Mouse (Mus musculus) embryonic stem cell, embryonic (primary cell): Measurements from ENCODE around the gene Trim47.

Experiments used
- CTCF ChIA-PET, 4 experiments: fragments of 300-600 bp in 2 of 4; fragments of 350-600 bp in 2 of 4; sonication (Branson Sonifier 250); formaldehyde crosslinking; loops; one replicate each; lab custom pipeline; 2022; ENCODE audit warnings: inconsistent platforms in 2 of 4; lab: Charles Lee
- POLR2A ChIA-PET, 4 experiments: fragments of 300-600 bp in 2 of 4; fragments of 350-600 bp in 2 of 4; sonication (Branson Sonifier 250); formaldehyde crosslinking; loops; one replicate each; lab custom pipeline; 2022; ENCODE audit warnings: antibody characterized with exemption in 4 of 4, inconsistent platforms in 1 of 4; lab: Charles Lee

The Trim47 gene

GRCm38 (mm10) chr11:116092959-116093358, 34.1 kb downstream of the Trim47 start:
- CTCF ChIA-PET, result interaction anchor here in 1 of 4 experiments (0.9 to 1.4 kb wide), 4 partner anchors 9 to 153 kb away, joined by 3 to 6 read pairs (median 4); no protein-coding TSS in a partner anchor
- POLR2A ChIA-PET, result interaction anchor here in 2 of 4 experiments (0.5 to 1.3 kb wide), 9 partner anchors 10 to 286 kb away, joined by 3 to 8 read pairs (median 5); partner anchors contain the start of gene Mrpl38 (in 1 of the 2)

- ChIA-PET CTCF (interaction anchor here in 3 of 4 experiments (0.7 to 1.1 kb wide), 3 partner anchors 18 to 124 kb away, joined by 3 to 4 read pairs (median 3); no protein-coding TSS in a partner anchor), POLR2A (interaction anchor here in 2 of 4 experiments (0.9 to 3.9 kb wide), 5 partner anchors 10 to 68 kb away, joined by 3 to 24 read pairs (median 6); partner anchors contain the start of gene Mrpl38 (in 2 of the 2))
Observed at GRCm38 (mm10) chr11:116091591-116091990, 35.4 kb downstream of the Trim47 start.

- POLR2A ChIA-PET, result interaction anchor here (0.5 to 3.9 kb wide), 9 partner anchors 13 to 322 kb away, joined by 3 to 24 read pairs (median 5); no protein-coding TSS in a partner anchor
Observed at GRCm38 (mm10) chr11:116089545-116089944, 37.5 kb downstream of the Trim47 start.

GRCm38 (mm10) chr11:116088741-116089394, 38.1 kb downstream of the Trim47 start:
- CTCF ChIA-PET, result no interaction called here
- POLR2A ChIA-PET, result interaction anchor here in 3 of 4 experiments (0.5 to 3.9 kb wide), 5 partner anchors 13 to 65 kb away, joined by 5 to 24 read pairs (median 6); no protein-coding TSS in a partner anchor

More at GRCm38 (mm10) chr11:116089545-116089944, 37.5 kb downstream of the Trim47 start:
- CTCF ChIA-PET, result interaction anchor here in 1 of 4 experiments (1.6 kb wide), 1 partner anchor 21 kb away, joined by 3 read pairs; no protein-coding TSS in a partner anchor

- ChIA-PET POLR2A (interaction anchor here in 1 of 4 experiments (0.7 to 2.1 kb wide), 3 partner anchors 9 to 14 kb away, joined by 3 to 11 read pairs (median 6); no protein-coding TSS in a partner anchor), CTCF (no interaction called here)
Observed at GRCm38 (mm10) chr11:116088188-116088587, 38.8 kb downstream of the Trim47 start.

GRCm38 (mm10) chr11:116087194-116088130, 39.5 kb downstream of the Trim47 start:
- ChIA-PET POLR2A (interaction anchor here in 2 of 4 experiments (0.7 to 2.1 kb wide), 7 partner anchors 10 to 243 kb away, joined by 3 to 11 read pairs (median 4); no protein-coding TSS in a partner anchor), CTCF (no interaction called here)

GRCm38 (mm10) chr11:116086258-116087193, 40.5 kb downstream of the Trim47 start, which contains the start of gene Wbp2:
Gene Wbp2 (minus strand): TSS chr11:116086995.
- ChIA-PET POLR2A (interaction anchor here in 3 of 4 experiments (0.6 to 2.5 kb wide), 21 partner anchors 10 to 747 kb away, joined by 3 to 17 read pairs (median 4); partner anchors contain the start of gene Galk1 (in 1 of the 3)), CTCF (interaction anchor here in 1 of 4 experiments (0.7 kb wide), 1 partner anchor 129 kb away, joined by 4 read pairs; no protein-coding TSS in a partner anchor)

GRCm38 (mm10) chr11:116084166-116084565, 42.8 kb downstream of the Trim47 start:
- ChIA-PET POLR2A (interaction anchor here (0.7 to 2.8 kb wide), 30 partner anchors 8 to 140 kb away, joined by 3 to 18 read pairs (median 4); partner anchors contain the start of genes Mrpl38 (in 2 of the 4), Galk1 (in 1 of the 4), H3f3b (in 1 of the 4) and Unk (in 1 of the 4)), CTCF (interaction anchor here in 3 of 4 experiments (0.5 to 1.3 kb wide), 5 partner anchors 8 to 111 kb away, joined by 3 to 4 read pairs (median 3); no protein-coding TSS in a partner anchor)

GRCm38 (mm10) chr11:116083096-116083672, 43.8 kb downstream of the Trim47 start:
- ChIA-PET CTCF (interaction anchor here in 1 of 4 experiments (1.3 kb wide), 1 partner anchor 18 kb away, joined by 3 read pairs; no protein-coding TSS in a partner anchor), POLR2A (interaction anchor here in 3 of 4 experiments (1.0 to 2.8 kb wide), 5 partner anchors 8 to 60 kb away, joined by 3 to 18 read pairs (median 4); no protein-coding TSS in a partner anchor)

- CTCF ChIA-PET, result interaction anchor here in 3 of 4 experiments (0.6 to 1.2 kb wide), 3 partner anchors 18 to 113 kb away, joined by 3 read pairs; no protein-coding TSS in a partner anchor
Observed at GRCm38 (mm10) chr11:116081081-116081480, 45.9 kb downstream of the Trim47 start.

GRCm38 (mm10) chr11:116079511-116079910, 47.5 kb downstream of the Trim47 start:
- POLR2A ChIA-PET, result interaction anchor here in 2 of 4 experiments (0.5 to 5.0 kb wide), 18 partner anchors 11 to 109 kb away, joined by 3 to 50 read pairs (median 4); partner anchors contain the start of gene Unk (in 1 of the 2)
- CTCF ChIA-PET, result interaction anchor here in 1 of 4 experiments (1.5 to 1.9 kb wide), 2 partner anchors 23 to 37 kb away, joined by 3 to 5 read pairs; no protein-coding TSS in a partner anchor

More at GRCm38 (mm10) chr11:116081081-116081480, 45.9 kb downstream of the Trim47 start:
- POLR2A ChIA-PET, result interaction anchor here in 3 of 4 experiments (0.6 to 2.6 kb wide), 11 partner anchors 8 to 468 kb away, joined by 3 to 13 read pairs (median 4); partner anchors contain the start of genes Mif4gd (in 1 of the 3) and Unk (in 1 of the 3)

GRCm38 (mm10) chr11:116078676-116079320, 48.2 kb downstream of the Trim47 start:
- CTCF ChIA-PET, result interaction anchor here in 1 of 4 experiments (1.5 to 1.9 kb wide), 2 partner anchors 23 to 37 kb away, joined by 3 to 5 read pairs; no protein-coding TSS in a partner anchor

GRCm38 (mm10) chr11:116078221-116078620, 48.8 kb downstream of the Trim47 start:
- ChIA-PET POLR2A (interaction anchor here in 3 of 4 experiments (0.9 to 5.0 kb wide), 12 partner anchors 11 to 107 kb away, joined by 3 to 50 read pairs (median 5); no protein-coding TSS in a partner anchor), CTCF (interaction anchor here in 1 of 4 experiments (1.9 kb wide), 1 partner anchor 24 kb away, joined by 5 read pairs; no protein-coding TSS in a partner anchor)

More at GRCm38 (mm10) chr11:116078676-116079320, 48.2 kb downstream of the Trim47 start:
- POLR2A ChIA-PET, result interaction anchor here in 3 of 4 experiments (0.5 to 5.0 kb wide), 20 partner anchors 11 to 154 kb away, joined by 3 to 50 read pairs (median 3); partner anchors contain the start of gene Unk (in 1 of the 3)

- POLR2A ChIA-PET, result interaction anchor here in 3 of 4 experiments (0.6 to 5.0 kb wide), 13 partner anchors 10 to 61 kb away, joined by 3 to 50 read pairs (median 6); partner anchors contain the start of genes Mrpl38 (in 1 of the 3), Trim65 (in 1 of the 3) and Unk (in 1 of the 3)
- CTCF ChIA-PET, result no interaction called here
Observed at GRCm38 (mm10) chr11:116077446-116078204, 49.4 kb downstream of the Trim47 start, which contains the start of gene Unc13d. Gene Unc13d (minus strand): TSS chr11:116077961.
